Mouse (Mus musculus) testis, adult 2 months (tissue): ENCODE results near the gene Rmi2. TPM values are rescaled to one million over a fixed set of nuclear protein-coding genes. Genes with fewer than 3 reads are reported as not detected.
"Not testable (repeated sequence)": the region's sequence is repeated elsewhere in the genome, so short reads cannot be mapped to it uniquely, and the experiment has no call there.

Source experiments
- H3K27ac ChIP-seq: fragments of 200-500 bp; 2 replicates; pipeline ENCODE4 v1.5.1; 2012; ENCODE audit warnings: low read depth, low read length; ENCODE audit not compliant: control insufficient read depth, insufficient read depth
- H3K27me3 ChIP-seq: fragments of 200-500 bp; 2 replicates; pipeline ENCODE4 v1.6.1; 2012; ENCODE audit warnings: mild to moderate bottlenecking, low read length, moderate library complexity; ENCODE audit not compliant: control insufficient read depth, insufficient read depth
- H3K36me3 ChIP-seq: fragments of 200-500 bp; 2 replicates; pipeline ENCODE4 v1.6.1; 2012; ENCODE audit warnings: mild to moderate bottlenecking, low read length; ENCODE audit not compliant: control insufficient read depth, insufficient read depth
- H3K4me1 ChIP-seq: fragments of 200-500 bp; 2 replicates; pipeline ENCODE4 v1.6.1; 2012; ENCODE audit warnings: low read length; ENCODE audit not compliant: control insufficient read depth, insufficient read depth
- H3K4me3 ChIP-seq: fragments of 200-500 bp; 2 replicates; pipeline ENCODE4 v1.5.1; 2012; ENCODE audit warnings: low read depth, mild to moderate bottlenecking, low read length, moderate library complexity, mixed read lengths; ENCODE audit not compliant: control insufficient read depth
- CTCF ChIP-seq: fragments of 200-500 bp; IDR thresholded peaks from 2 replicates; pipeline ENCODE4 v1.5.1; 2012; ENCODE audit warnings: low read depth, mild to moderate bottlenecking, inconsistent platforms, low read length, moderate library complexity; ENCODE audit not compliant: control insufficient read depth, insufficient read depth, insufficient replicate concordance
- POLR2A ChIP-seq: fragments of 200-500 bp; IDR thresholded peaks from 2 replicates; pipeline ENCODE4 v1.6.1; 2012; ENCODE audit warnings: low read depth, mild to moderate bottlenecking, inconsistent platforms, low read length, moderate library complexity; ENCODE audit not compliant: control insufficient read depth
- polyA plus RNA-seq: library from polyadenylated mRNA; depleted of rRNA; stranded (reverse); fragments of >200 nt; gene quantifications from 2 replicates; pipeline ENCODE4 v1.2.3, GENCODE M21; 2012

Rmi2 gene
- polyA plus RNA-seq, 1 experiment: 1.7 TPM

- no peaks in the 10 kb centered on the region for H3K27me3 ChIP-seq
- H3K36me3 ChIP-seq: no peaks in the 10 kb centered on the region
- TF ChIP-seq POLR2A: no peak
- TF ChIP-seq CTCF: no peak
- H3K27ac ChIP-seq: no peak overlapping the region
- peaks cover 7% of the 10 kb centered on the region for H3K4me1 ChIP-seq
- no peak overlapping the region for H3K4me3 ChIP-seq
Observed at GRCm38 (mm10) chr16:10842282-10842855, 7.5 kb downstream of the Rmi2 start.

DNA sequence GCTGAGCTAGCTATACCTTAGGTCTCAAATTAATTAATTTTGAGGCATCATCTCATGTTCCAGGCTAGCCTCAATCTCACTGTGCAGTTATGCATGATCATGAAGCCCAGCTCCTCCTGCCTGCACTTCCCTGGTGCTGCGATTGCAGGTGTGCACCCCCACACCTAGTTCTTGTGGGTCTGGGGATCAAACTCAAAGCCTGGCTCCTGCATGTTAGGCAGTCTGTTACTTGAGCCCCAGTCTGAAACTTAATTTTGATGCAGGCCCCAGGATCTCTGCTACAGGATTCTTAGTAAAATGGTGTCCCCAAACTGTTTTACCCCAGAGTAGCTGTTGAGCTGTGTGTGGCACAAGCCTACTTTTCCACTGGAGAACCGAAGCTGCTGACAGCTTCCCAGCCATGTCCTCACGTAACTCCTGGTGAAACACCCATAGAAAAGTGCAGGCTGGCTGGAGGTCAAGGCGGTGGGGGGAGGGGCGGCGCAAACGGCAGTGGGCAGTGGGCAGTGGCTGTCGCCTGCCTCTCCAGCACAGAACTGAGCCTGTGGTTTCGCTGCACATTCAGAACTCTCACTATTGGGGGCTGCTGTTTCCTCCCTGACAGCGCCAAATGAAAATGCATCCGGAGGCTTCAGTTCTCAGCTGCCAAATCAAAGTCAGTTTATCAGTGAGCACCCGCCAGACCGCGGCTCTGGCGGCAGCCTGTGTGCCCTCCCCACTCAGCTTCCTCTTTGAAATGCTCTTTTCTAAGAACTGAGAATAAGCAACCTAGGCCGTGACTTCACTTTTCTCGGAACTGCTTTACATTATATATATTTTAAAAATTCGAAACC, 8.8 kb downstream of the Rmi2 start:
- Histone ChIP-seq H3K36me3 (no peaks in the 10 kb centered on the region), H3K27ac (no peak overlapping the region), H3K4me3 (peak overlapping the region; percentile 22; the same call in 1 of the 2 replicates), H3K27me3 (no peaks in the 10 kb centered on the region), H3K4me1 (peaks cover 7% of the 10 kb centered on the region)
- TF ChIP-seq CTCF: no peak
- no peak for TF ChIP-seq POLR2A

GRCm38 (mm10) chr16:10844319-10844670, 9.4 kb downstream of the Rmi2 start:
- H3K4me1 ChIP-seq: peaks cover 7% of the 10 kb centered on the region
- no peaks in the 10 kb centered on the region for H3K36me3 ChIP-seq
- TF ChIP-seq CTCF (no peak), POLR2A (no peak)
- no peak overlapping the region for H3K4me3 ChIP-seq
- no peak overlapping the region for H3K27ac ChIP-seq
- H3K27me3 ChIP-seq: no peaks in the 10 kb centered on the region

GRCm38 (mm10) chr16:10845952-10846351, 11.1 kb downstream of the Rmi2 start:
- H3K4me3 ChIP-seq: no peak overlapping the region
- TF ChIP-seq CTCF: no peak
- TF ChIP-seq POLR2A: no peak
- H3K27ac ChIP-seq: no peak overlapping the region
- H3K27me3 ChIP-seq: no peaks in the 10 kb centered on the region
- H3K36me3 ChIP-seq: no peaks in the 10 kb centered on the region
- H3K4me1 ChIP-seq: peaks cover 9% of the 10 kb centered on the region

- no peaks in the 10 kb centered on the region for H3K27me3 ChIP-seq
- TF ChIP-seq POLR2A: no peak
- peak; percentile 54; the same call in 1 of the 2 replicates for TF ChIP-seq CTCF
- H3K36me3 ChIP-seq: no peaks in the 10 kb centered on the region
- no peak overlapping the region for H3K4me3 ChIP-seq
- peaks cover 11% of the 10 kb centered on the region for H3K4me1 ChIP-seq
- no peak overlapping the region for H3K27ac ChIP-seq
Observed at GRCm38 (mm10) chr16:10846503-10846902, 11.6 kb downstream of the Rmi2 start.

- peaks cover 4% of the 10 kb centered on the region for H3K4me1 ChIP-seq
- no peaks in the 10 kb centered on the region for H3K36me3 ChIP-seq
- H3K4me3 ChIP-seq: no peak overlapping the region
- H3K27me3 ChIP-seq: no peaks in the 10 kb centered on the region
- H3K27ac ChIP-seq: no peak overlapping the region; the same call in 1 of the 2 replicates
- no peak for TF ChIP-seq POLR2A
- TF ChIP-seq CTCF: no peak
Observed at GRCm38 (mm10) chr16:10849965-10850861, 15.4 kb downstream of the Rmi2 start.

DNA sequence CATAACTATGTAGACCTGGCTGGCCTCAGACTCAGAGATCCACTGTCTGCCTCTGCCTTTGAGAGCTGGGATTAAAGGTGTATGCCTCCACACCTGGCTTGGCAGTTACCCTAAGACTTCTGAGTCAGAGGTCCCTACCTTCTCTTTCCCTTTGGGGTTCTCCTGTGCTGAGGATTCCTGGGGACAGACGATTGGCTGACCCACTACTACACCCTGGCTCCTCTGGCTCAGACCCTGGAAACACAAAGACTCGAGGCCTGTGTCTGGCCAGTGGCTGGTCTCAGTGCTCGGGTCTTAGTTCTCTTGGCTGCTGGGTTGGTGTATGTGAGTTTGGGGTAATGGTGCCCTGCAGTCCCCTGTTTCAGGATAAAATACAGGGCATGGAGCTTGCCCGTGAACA, 16.0 kb downstream of the Rmi2 start:
- Histone ChIP-seq H3K4me3 (no peak overlapping the region), H3K4me1 (peaks cover 4% of the 10 kb centered on the region), H3K27me3 (no peaks in the 10 kb centered on the region), H3K36me3 (no peaks in the 10 kb centered on the region), H3K27ac (no peak overlapping the region)
- TF ChIP-seq POLR2A: no peak
- no peak for TF ChIP-seq CTCF

DNA sequence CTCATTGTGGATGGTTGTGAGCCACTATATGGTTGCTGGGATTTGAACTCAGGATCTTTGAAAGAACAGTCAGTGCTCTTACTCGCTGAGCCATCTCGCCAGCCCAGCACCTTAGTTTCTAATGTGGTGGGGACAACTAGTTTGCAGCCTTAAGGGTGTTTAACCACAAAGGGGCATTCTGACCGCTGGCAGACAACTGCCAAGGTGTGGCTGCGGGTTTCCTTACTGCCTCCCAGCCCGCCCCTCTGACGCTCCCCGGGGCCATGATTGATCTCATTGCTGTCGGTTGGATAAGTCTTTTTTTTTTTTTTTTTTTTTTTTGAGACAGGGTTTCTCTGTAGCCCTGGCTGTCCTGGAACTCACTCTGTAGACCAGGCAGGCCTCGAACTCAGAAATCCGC, 17.4 kb downstream of the Rmi2 start:
- H3K36me3 ChIP-seq, H3K27me3 ChIP-seq, H3K4me1 ChIP-seq, H3K4me3 ChIP-seq, H3K27ac ChIP-seq: not testable (repeated sequence)
